Mouse (Mus musculus) liver, adult 2 months (tissue): ENCODE measurements around the gene Spon1.

Experiments
- CTCF ChIP-seq: fragments of 200-500 bp; IDR thresholded peaks from 2 replicates; pipeline ENCODE4 v1.5.1; 2011; ENCODE audit warnings: low read depth, low read length, control low read depth
- POLR2A ChIP-seq: fragments of 200-500 bp; IDR thresholded peaks from 2 replicates; pipeline ENCODE4 v1.6.1; 2011; ENCODE audit warnings: low read length, control low read depth; ENCODE audit not compliant: insufficient read depth; ENCODE audit errors: extremely low read depth

DNA sequence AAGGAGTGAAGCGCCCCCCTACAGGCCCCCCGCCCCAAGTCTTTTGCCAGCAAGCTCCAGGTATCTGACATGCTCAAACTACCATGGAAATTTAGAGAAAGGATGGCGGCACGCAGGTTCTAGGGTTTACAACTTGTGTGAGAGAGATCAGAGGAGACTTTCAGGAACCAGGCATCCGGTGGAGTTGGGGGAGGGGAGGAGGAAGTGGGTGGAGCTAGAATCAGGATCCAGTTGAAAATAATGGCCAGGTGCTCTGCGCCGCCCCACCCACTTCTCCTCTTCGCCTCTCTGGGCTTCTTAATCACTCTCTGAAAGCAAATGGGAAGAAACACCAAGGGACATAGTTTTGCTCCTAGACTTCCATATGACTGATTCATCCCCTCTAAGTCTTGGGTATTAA lies 7.6 kb downstream of the Spon1 start:
- TF ChIP-seq POLR2A (no peak), CTCF (no peak)
